43 mouse cellular contexts compared by ENCODE assay signal in the genomic region with DNA sequence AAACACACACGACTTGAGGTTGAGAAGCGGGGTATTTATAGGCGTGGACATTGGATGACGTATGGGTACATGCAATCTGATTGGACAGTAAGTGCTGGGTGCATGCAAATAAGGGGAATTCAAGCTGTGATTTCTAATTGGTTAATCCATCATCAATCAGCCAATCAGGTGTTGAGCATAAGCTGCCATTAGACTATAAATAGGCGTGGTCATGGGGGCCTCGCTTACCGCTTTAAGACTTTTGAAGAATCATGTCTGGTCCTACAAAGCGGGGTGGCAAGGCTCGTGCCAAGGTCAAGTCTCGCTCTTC. TPM values are rescaled to one million over a fixed set of nuclear protein-coding genes. Genes with fewer than 3 reads are reported as not detected.
"Had no signal": no experiment of that assay in that cellular context is flagged by ENCODE, and none has a peak within 500 bp of the region (broad histone marks: within the 10 kb centered on the region; RNA-seq: fewer than 3 reads in every experiment).

A gene (plus strand): TSS at position 252 of the 310 bp plus-strand sequence.

- H3K4me3 ChIP-seq: heart, embryonic 10.5 days; heart, embryonic 13.5 days; heart, embryonic 15.5 days; hindbrain, embryonic 15.5 days; kidney, embryonic 15.5 days; limb, embryonic 10.5 days; limb, embryonic 12.5 days; liver, embryonic 13.5 days; liver, embryonic 15.5 days had no signal

- H3K36me3 ChIP-seq: heart, embryonic 10.5 days; heart, embryonic 13.5 days; heart, embryonic 15.5 days; hindbrain, embryonic 15.5 days; kidney, embryonic 15.5 days; limb, embryonic 10.5 days; limb, embryonic 12.5 days; liver, embryonic 13.5 days; liver, embryonic 15.5 days had no signal

- H3K9me3 ChIP-seq: heart, embryonic 10.5 days; heart, embryonic 15.5 days; hindbrain, embryonic 15.5 days; kidney, embryonic 15.5 days; limb, embryonic 10.5 days; limb, embryonic 12.5 days; liver, embryonic 13.5 days; liver, embryonic 15.5 days had no signal

- H3K27me3 ChIP-seq: heart, embryonic 13.5 days; hindbrain, embryonic 15.5 days; kidney, embryonic 15.5 days; limb, embryonic 12.5 days; liver, embryonic 13.5 days; liver, embryonic 15.5 days had no signal

- H3K27ac ChIP-seq: heart, embryonic 10.5 days; heart, embryonic 13.5 days; heart, embryonic 15.5 days; hindbrain, embryonic 15.5 days; hindbrain, postnatal 0 days; kidney, embryonic 15.5 days; kidney, postnatal 0 days; limb, embryonic 10.5 days; limb, embryonic 12.5 days; liver, embryonic 13.5 days; liver, embryonic 15.5 days had no signal

- ATAC-seq: hindbrain, postnatal 0 days; intestine, embryonic 16.5 days had no signal

- DNase-seq: gastrocnemius, postnatal 14 days; gastrocnemius, postnatal 36 days; heart, adult 11 months; heart, postnatal 14 days; heart, postnatal 36 days; kidney, adult 11 months; kidney, adult 2 months; kidney, adult 9 months; kidney, postnatal 14 days; kidney, postnatal 36 days; layer of hippocampus, adult 9-11 months; layer of hippocampus, postnatal 36 days; liver; liver, embryonic 13.5 days had no signal

- H3K9ac ChIP-seq: heart, embryonic 13.5 days; heart, embryonic 15.5 days; hindbrain, embryonic 15.5 days; kidney, embryonic 15.5 days; limb, embryonic 12.5 days; liver, embryonic 13.5 days; liver, embryonic 15.5 days had no signal

- H3K4me1 ChIP-seq: heart, embryonic 10.5 days; heart, embryonic 13.5 days; heart, embryonic 15.5 days; hindbrain, embryonic 15.5 days; liver, embryonic 13.5 days; liver, embryonic 15.5 days had no signal

- H3K4me2 ChIP-seq: heart, embryonic 13.5 days; heart, embryonic 15.5 days; hindbrain, embryonic 15.5 days; kidney, embryonic 15.5 days; limb, embryonic 12.5 days; liver, embryonic 11.5 days; liver, embryonic 13.5 days; liver, embryonic 15.5 days had no signal

RNA-seq across cellular contexts. Expression of the gene that starts here (rescaled TPM):
- total RNA-seq: gastrocnemius, adult 18-20 months; gastrocnemius, adult 8-10 months; gastrocnemius, postnatal 14 days; gastrocnemius, postnatal 36 days; heart, adult 8-10 months; heart, postnatal 14 days; heart, postnatal 36 days; hematopoietic stem cell, adult 5-6 weeks; hindbrain, postnatal 0 days; layer of hippocampus, adult 18-20 months; layer of hippocampus, adult 8-10 months; layer of hippocampus, postnatal 14 days; layer of hippocampus, postnatal 36 days; left cerebral cortex, adult 18-20 months; left cerebral cortex, adult 8-10 months; left cerebral cortex, postnatal 10 days; left cerebral cortex, postnatal 36 days had no signal
- polyA plus RNA-seq: gonadal fat pad, adult 2 months; heart, embryonic 10.5 days; heart, embryonic 13.5 days; heart, embryonic 15.5 days; heart, postnatal 0 days; hindbrain, embryonic 11.5 days; hindbrain, embryonic 15.5 days; hindbrain, postnatal 0 days; intestine, embryonic 14.5 days; intestine, embryonic 16.5 days; kidney, adult 2 months; kidney, embryonic 15.5 days; kidney, postnatal 0 days; large intestine, adult 2 months; limb, embryonic 10.5 days; limb, embryonic 12.5 days; limb, embryonic 14.5 days; liver, embryonic 11.5 days; liver, embryonic 13.5 days; liver, embryonic 15.5 days had no signal
